Mouse (Mus musculus): ENCODE data around the gene Atp8b5. TPM values are rescaled to one million over a fixed set of nuclear protein-coding genes. Genes with fewer than 3 reads are reported as not detected.
A peak's percentile ranks its signal among the peaks of the same experiment; 100 is the strongest.

The Atp8b5 gene
- total RNA-seq (2021) = under 1 TPM; 0.22 to 0.53 TPM
- long read RNA-seq, experiment 1 = 0 reads
- long read RNA-seq, experiment 2, partial matches to known transcripts = 0 of 1 reads
- long read RNA-seq, experiment 2, other reads (novel, unspliced or antisense) = 1 of 1 reads

GRCm38 (mm10) chr4:43266623-43267322, at the start of gene Atp8b5:
Gene Atp8b5 (plus strand): TSS chr4:43267159.
- intact Hi-C loops (cut with DNase I) = loop anchor here (1.0 to 5.0 kb wide), 2 partner anchors 116 to 154 kb away; partner anchors contain the start of gene Rusc2
- DNase-seq (ENCODE audit: low spot score in 2 of 2) = peak; percentile 84 to 88

GRCm38 (mm10) chr4:43217997-43218396, 49.0 kb upstream of the Atp8b5 start:
- DNase-seq (ENCODE audit: low spot score in 2 of 2) = no peak
- intact Hi-C loops (cut with DNase I) = no loop called here

- intact Hi-C loops (cut with DNase I) = no loop called here
- DNase-seq (ENCODE audit: low spot score in 2 of 2) = no peak
Observed at GRCm38 (mm10) chr4:43231821-43232220, 35.1 kb upstream of the Atp8b5 start.

GRCm38 (mm10) chr4:43232985-43233384, 34.0 kb upstream of the Atp8b5 start:
- intact Hi-C loops (cut with DNase I) = no loop called here
- no peak for DNase-seq (ENCODE audit: low spot score in 2 of 2)

- DNase-seq (ENCODE audit: low spot score in 2 of 2) = no peak
- intact Hi-C loops (cut with DNase I) = no loop called here
Observed at GRCm38 (mm10) chr4:43233489-43233888, 33.5 kb upstream of the Atp8b5 start.

GRCm38 (mm10) chr4:43236898-43237297, 30.1 kb upstream of the Atp8b5 start:
- no peak for DNase-seq (ENCODE audit: low spot score in 2 of 2)
- intact Hi-C loops (cut with DNase I) = no loop called here

- DNase-seq (ENCODE audit: low spot score in 2 of 2) = no peak
- intact Hi-C loops (cut with DNase I) = no loop called here
Observed at GRCm38 (mm10) chr4:43240716-43241115, 26.2 kb upstream of the Atp8b5 start.

- intact Hi-C loops (cut with DNase I) = no loop called here
- DNase-seq (ENCODE audit: low spot score in 2 of 2) = peak; percentile 56 to 60
Observed at GRCm38 (mm10) chr4:43244022-43244421, 22.9 kb upstream of the Atp8b5 start.

GRCm38 (mm10) chr4:43245776-43246175, 21.2 kb upstream of the Atp8b5 start:
- intact Hi-C loops (cut with DNase I) = loop anchor here (5.0 kb wide), 1 partner anchor 198 kb away; the partner anchor contains the start of gene Fam214b
- no peak for DNase-seq (ENCODE audit: low spot score in 2 of 2)

GRCm38 (mm10) chr4:43248026-43248425, 18.9 kb upstream of the Atp8b5 start:
- intact Hi-C loops (cut with DNase I) = loop anchor here (5.0 kb wide), 1 partner anchor 201 kb away; the partner anchor contains the start of gene Fam214b
- DNase-seq (ENCODE audit: low spot score in 2 of 2) = no peak

- intact Hi-C loops (cut with DNase I) = loop anchor here (5.0 kb wide), 1 partner anchor 202 kb away; the partner anchor contains the start of gene Fam214b
- peak; percentile 38 to 60 for DNase-seq (ENCODE audit: low spot score in 2 of 2)
Observed at GRCm38 (mm10) chr4:43248909-43249308, 18.1 kb upstream of the Atp8b5 start.

- no peak for DNase-seq (ENCODE audit: low spot score in 2 of 2)
- intact Hi-C loops (cut with DNase I) = no loop called here
Observed at GRCm38 (mm10) chr4:43251269-43251668, 15.7 kb upstream of the Atp8b5 start.

GRCm38 (mm10) chr4:43257040-43257439, 9.9 kb upstream of the Atp8b5 start:
- no peak for DNase-seq (ENCODE audit: low spot score in 2 of 2)
- intact Hi-C loops (cut with DNase I) = no loop called here

GRCm38 (mm10) chr4:43258556-43258955, 8.4 kb upstream of the Atp8b5 start:
- intact Hi-C loops (cut with DNase I) = no loop called here
- DNase-seq (ENCODE audit: low spot score in 2 of 2) = no peak

GRCm38 (mm10) chr4:43259435-43259834, 7.5 kb upstream of the Atp8b5 start:
- DNase-seq (ENCODE audit: low spot score in 2 of 2) = no peak
- intact Hi-C loops (cut with DNase I) = no loop called here

- DNase-seq (ENCODE audit: low spot score in 2 of 2) = no peak
- intact Hi-C loops (cut with DNase I) = no loop called here
Observed at GRCm38 (mm10) chr4:43260096-43260495, 6.9 kb upstream of the Atp8b5 start.

GRCm38 (mm10) chr4:43262821-43263220, 4.1 kb upstream of the Atp8b5 start:
- intact Hi-C loops (cut with DNase I) = no loop called here
- DNase-seq (ENCODE audit: low spot score in 2 of 2) = no peak

- DNase-seq (ENCODE audit: low spot score in 2 of 2) = no peak
- intact Hi-C loops (cut with DNase I) = loop anchor here (5.0 kb wide), 1 partner anchor 116 kb away; the partner anchor contains the start of gene Rusc2
Observed at GRCm38 (mm10) chr4:43266146-43266545, 813 bp upstream of the Atp8b5 start.

- no peak for DNase-seq (ENCODE audit: low spot score in 2 of 2)
- intact Hi-C loops (cut with DNase I) = loop anchor here (1.0 to 5.0 kb wide), 2 partner anchors 115 to 153 kb away; partner anchors contain the start of gene Rusc2
Observed at GRCm38 (mm10) chr4:43267323-43267658, 332 bp downstream of the Atp8b5 start.

GRCm38 (mm10) chr4:43285476-43285875, 18.5 kb downstream of the Atp8b5 start:
- intact Hi-C loops (cut with DNase I) = no loop called here

GRCm38 (mm10) chr4:43287305-43287704, 20.3 kb downstream of the Atp8b5 start:
- intact Hi-C loops (cut with DNase I) = no loop called here
- DNase-seq (ENCODE audit: low spot score in 2 of 2) = no peak

More at GRCm38 (mm10) chr4:43285476-43285875, 18.5 kb downstream of the Atp8b5 start:
- no peak for DNase-seq (ENCODE audit: low spot score in 2 of 2)

All from left cerebral cortex, postnatal 14 days (tissue).